Mouse (Mus musculus) liver, embryonic 14.5 days (tissue): ENCODE measurements around the gene Tefm. TPM values are rescaled to one million over a fixed set of nuclear protein-coding genes. Genes with fewer than 3 reads are reported as not detected.

Source experiments
- ATAC-seq: fragments of 200-750 bp; cut with Nextera tagmentation; 2 replicates; pipeline ENCODE4 v1.8.0; 2017; ENCODE audit warnings: moderate number of reproducible peaks, mild to moderate bottlenecking, moderate library complexity; ENCODE audit not compliant: insufficient read depth
- DNase-seq, 3 experiments: peaks; one replicate each; pipeline ENCODE4 v3.0.0-alpha.2; 2012 to 2013; ENCODE audit warnings: low read depth in 3 of 3, low spot score in 3 of 3
- H3K27ac ChIP-seq: fragments of 300-500 bp; sonication (generic); 2 replicates; pipeline ENCODE4 v1.5.1; 2014; ENCODE audit warnings: moderate library complexity, mild to moderate bottlenecking, control low read depth, inconsistent platforms
- H3K27me3 ChIP-seq: fragments of 300-500 bp; sonication (generic); 2 replicates; pipeline ENCODE4 v1.6.1; 2014; ENCODE audit warnings: mild to moderate bottlenecking, low read length, moderate library complexity; ENCODE audit not compliant: control insufficient read depth, insufficient read depth
- H3K36me3 ChIP-seq: fragments of 300-500 bp; sonication (generic); replicated peaks from 2 replicates; pipeline ENCODE4 v1.6.1; 2014; ENCODE audit warnings: low read depth; ENCODE audit not compliant: control insufficient read depth, insufficient read depth
- H3K4me1 ChIP-seq, 2 experiments: fragments of 200-500 bp in 1 of 2; fragments of 300-500 bp in 1 of 2; sonication (generic) in 1 of 2; replicated peaks; 2 replicates each; pipeline ENCODE4 v1.6.1; 2012 to 2014; ENCODE audit warnings: antibody characterized with exemption in 1 of 2, inconsistent platforms in 1 of 2, low read length in 1 of 2; ENCODE audit not compliant: control insufficient read depth in 2 of 2, insufficient read depth in 2 of 2
- H3K4me2 ChIP-seq: fragments of 300-500 bp; sonication (generic); 2 replicates; pipeline ENCODE4 v1.6.1; 2014; ENCODE audit warnings: low read depth, mild to moderate bottlenecking, control low read depth, moderate library complexity
- H3K4me3 ChIP-seq, 2 experiments: fragments of 200-500 bp in 1 of 2; fragments of 300-500 bp in 1 of 2; sonication (generic) in 1 of 2; 2 replicates each; pipeline ENCODE4 v1.5.1; 2012 to 2014; ENCODE audit warnings: low read depth in 2 of 2, low read length in 2 of 2, mild to moderate bottlenecking in 2 of 2, control low read depth in 1 of 2, inconsistent platforms in 1 of 2, moderate library complexity in 1 of 2; ENCODE audit not compliant: insufficient read depth in 1 of 2
- H3K9ac ChIP-seq: fragments of 300-500 bp; sonication (generic); replicated peaks from 2 replicates; pipeline ENCODE4 v1.6.1; 2014; ENCODE audit warnings: mild to moderate bottlenecking, control low read depth, moderate library complexity
- H3K9me3 ChIP-seq: fragments of 300-500 bp; sonication (generic); 2 replicates; pipeline ENCODE4 v1.6.1; 2016; ENCODE audit warnings: low read length, mixed read lengths; ENCODE audit not compliant: control insufficient read depth
- CTCF ChIP-seq: IDR thresholded peaks from 2 replicates; pipeline ENCODE4 v1.5.1; 2016; ENCODE audit warnings: antibody characterized with exemption, low read depth, control low read depth
- EP300 ChIP-seq: IDR thresholded peaks from 2 replicates; pipeline ENCODE4 v1.6.1; 2016; ENCODE audit warnings: antibody characterized with exemption, low read depth
- WGBS: fragments of 180-500 bp; shearing (Covaris S2); extraction: QIAGEN DNeasy Blood & Tissue Kit; methylation state at CpG from one replicate; pipeline ENCODE4 v1.1.7; 2014; ENCODE audit not compliant: insufficient replicate concordance; 5-methylcytosine and 5-hydroxymethylcytosine counted together
- polyA plus RNA-seq, 2 experiments: library from polyadenylated mRNA; depleted of rRNA in 1 of 2; stranded (reverse) in 1 of 2; unstranded in 1 of 2; fragments of >200 nt; fragmentation: Nextera tagmentation in 1 of 2; extraction: Ambion mirVana in 1 of 2; gene quantifications; 2 replicates each; pipeline versions ENCODE4 v1.2.1 to v1.2.3; 2012 to 2014

The Tefm gene
- polyA plus RNA-seq, 2 experiments = 7.5 to 12.5 TPM

- Histone ChIP-seq H3K27ac (peak within 1 kb of the TSS; percentile 73), H3K36me3 (peaks cover 3% of the 10 kb centered on the region), H3K4me1 (peaks cover 16 to 19% of the 10 kb centered on the region in 2 experiments), H3K4me2 (peak within 1 kb of the TSS; percentile 77), H3K27me3 (no peaks in the 10 kb centered on the region), H3K4me3 (peak within 1 kb of the TSS; percentile 97 to 98), H3K9me3 (no peaks in the 10 kb centered on the region), H3K9ac (peak within 1 kb of the TSS; percentile 99)
- TF ChIP-seq CTCF (no peak), EP300 (peak; percentile 36; the same call in 1 of the 2 replicates)
- DNase-seq = peak; percentile 81 to 83 (median 82)
- WGBS = under 1% methylated on average over 57 of the region's 57 CpGs
- peak; percentile 82 for ATAC-seq
These were observed 52.8 kb downstream of the Tefm start, which contains the start of gene Atad5 for GRCm38 (mm10) chr11:80088917-80089816. Gene Atad5, plus strand, starts transcription at chr11:80089400.

DNA sequence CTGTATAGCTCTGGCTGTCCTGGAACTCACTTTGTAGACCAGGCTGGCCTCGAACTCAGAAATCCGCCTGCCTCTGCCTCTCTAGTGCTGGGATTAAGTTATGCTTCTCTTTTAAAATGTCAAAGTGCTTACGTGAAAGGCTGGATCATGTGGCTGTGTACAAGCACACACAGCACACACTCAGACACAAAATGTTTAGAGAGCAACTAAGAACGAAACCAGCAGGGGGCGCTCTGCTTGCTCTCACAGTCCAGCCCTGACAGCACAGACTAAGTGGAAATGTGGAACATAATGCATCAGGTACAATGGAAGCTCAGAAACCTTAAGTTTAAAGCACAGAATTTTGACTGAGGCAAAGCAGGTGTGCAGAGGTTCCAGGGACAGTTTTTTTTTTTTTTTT, 55.1 kb downstream of the Tefm start:
- peaks cover 17 to 23% of the 10 kb centered on the region in 2 experiments for H3K4me1 ChIP-seq
- WGBS = 11% methylated on average over 5 of the region's 5 CpGs
- peak; percentile 60 for ATAC-seq

More for the DNA sequence above, 55.1 kb downstream of the Tefm start:
- H3K27ac ChIP-seq = no peak overlapping the region
- H3K9me3 ChIP-seq = no peaks in the 10 kb centered on the region
- H3K4me2 ChIP-seq = 0 out of 2 replicates have a peak overlapping the region, but pooled peaks have one; percentile 13
- H3K36me3 ChIP-seq = no peaks in the 10 kb centered on the region; the same call in 1 of the 2 replicates
- H3K9ac ChIP-seq = no peak overlapping the region
- TF ChIP-seq EP300 (no peak), CTCF (peak; percentile 97)
- DNase-seq = peak; percentile 86 to 87 (median 86)
- H3K4me3 ChIP-seq = no peak overlapping the region
- H3K27me3 ChIP-seq = no peaks in the 10 kb centered on the region

Other genes starting within 250 kb of the Tefm start
- 6.2 and 11.1 TPM in 2 replicates for gene Utp6, start 179.8 kb downstream of the Tefm start, polyA plus RNA-seq (2012; rRNA removed)
- gene Utp6, start 179.8 kb downstream of the Tefm start, polyA plus RNA-seq (2014; fragmentation: Nextera tagmentation; extraction: Ambion mirVana) = 23.2 and 30.1 TPM in 2 replicates
- gene Suz12, start 149.1 kb downstream of the Tefm start, polyA plus RNA-seq (2012; rRNA removed) = 14.9 and 23.2 TPM in 2 replicates
- 18.1 and 19.2 TPM in 2 replicates for gene Suz12, start 149.1 kb downstream of the Tefm start, polyA plus RNA-seq (2014; fragmentation: Nextera tagmentation; extraction: Ambion mirVana)
- 32.4 and 49.4 TPM in 2 replicates for gene Crlf3, start 61.2 kb downstream of the Tefm start, polyA plus RNA-seq (2012; rRNA removed)
- gene Crlf3, start 61.2 kb downstream of the Tefm start, polyA plus RNA-seq (2014; fragmentation: Nextera tagmentation; extraction: Ambion mirVana) = 81.1 and 84.2 TPM in 2 replicates
- 7.1 and 10.9 TPM in 2 replicates for gene Atad5, start 52.8 kb downstream of the Tefm start, polyA plus RNA-seq (2012; rRNA removed)
- gene Atad5, start 52.8 kb downstream of the Tefm start, polyA plus RNA-seq (2014; fragmentation: Nextera tagmentation; extraction: Ambion mirVana) = 11.6 and 11.8 TPM in 2 replicates
- 1.5 and 2.4 TPM in 2 replicates for gene Adap2, start 11.9 kb upstream of the Tefm start, polyA plus RNA-seq (2012; rRNA removed)
- gene Adap2, start 11.9 kb upstream of the Tefm start, polyA plus RNA-seq (2014; fragmentation: Nextera tagmentation; extraction: Ambion mirVana) = 3.9 and 4.7 TPM in 2 replicates
- gene Rnf135, start 41.7 kb upstream of the Tefm start, polyA plus RNA-seq (2012; rRNA removed) = 1.7 and 2.2 TPM in 2 replicates
- 2.5 and 3.4 TPM in 2 replicates for gene Rnf135, start 41.7 kb upstream of the Tefm start, polyA plus RNA-seq (2014; fragmentation: Nextera tagmentation; extraction: Ambion mirVana)
- 8.3 and 11.6 TPM in 2 replicates for gene Rhot1, start 66.8 kb upstream of the Tefm start, polyA plus RNA-seq (2012; rRNA removed)
- gene Rhot1, start 66.8 kb upstream of the Tefm start, polyA plus RNA-seq (2014; fragmentation: Nextera tagmentation; extraction: Ambion mirVana) = 21.6 and 25.6 TPM in 2 replicates
- gene Rhbdl3, start 158.7 kb upstream of the Tefm start, polyA plus RNA-seq (2012; rRNA removed) = 0.04 and 0.09 TPM in 2 replicates
- 0.03 TPM in 1 of 2 replicates, not detected in the other for gene Rhbdl3, start 158.7 kb upstream of the Tefm start, polyA plus RNA-seq (2014; fragmentation: Nextera tagmentation; extraction: Ambion mirVana)
- gene 5730455P16Rik, start 235.9 kb upstream of the Tefm start, polyA plus RNA-seq (2012; rRNA removed) = 1.6 and 2.4 TPM in 2 replicates
- gene 5730455P16Rik, start 235.9 kb upstream of the Tefm start, polyA plus RNA-seq (2014; fragmentation: Nextera tagmentation; extraction: Ambion mirVana) = 5.0 and 5.1 TPM in 2 replicates
- gene Zfp207, start 241.1 kb upstream of the Tefm start, polyA plus RNA-seq (2012; rRNA removed) = 65.7 and 79.3 TPM in 2 replicates
- 106 and 109 TPM in 2 replicates for gene Zfp207, start 241.1 kb upstream of the Tefm start, polyA plus RNA-seq (2014; fragmentation: Nextera tagmentation; extraction: Ambion mirVana)